Mouse (Mus musculus) stomach, embryonic 16.5 days (tissue): Measurements from ENCODE around the gene Plg. TPM values are rescaled to one million over a fixed set of nuclear protein-coding genes. Genes with fewer than 3 reads are reported as not detected.

Experiments used
- ATAC-seq: fragments of 200-750 bp; cut with Nextera tagmentation; 2 replicates; pipeline ENCODE4 v1.8.0; 2017; ENCODE audit warnings: moderate number of reproducible peaks, moderate TSS enrichment; ENCODE audit not compliant: insufficient read depth, low FRiP score
- H3K27ac ChIP-seq: fragments of 300-500 bp; sonication (generic); 2 replicates; pipeline ENCODE4 v1.5.1; 2014; ENCODE audit warnings: low read length
- H3K27me3 ChIP-seq: fragments of 300-500 bp; sonication (generic); 2 replicates; pipeline ENCODE4 v1.6.1; 2014; ENCODE audit warnings: low read length, control low read depth, mixed read lengths; ENCODE audit not compliant: control insufficient read depth, insufficient read depth
- H3K36me3 ChIP-seq: fragments of 300-500 bp; sonication (generic); 2 replicates; pipeline ENCODE4 v1.6.1; 2014; ENCODE audit warnings: low read length; ENCODE audit not compliant: control insufficient read depth, insufficient read depth
- H3K4me1 ChIP-seq: fragments of 300-500 bp; sonication (generic); 2 replicates; pipeline ENCODE4 v1.6.1; 2014; ENCODE audit warnings: low read length, control low read depth, mixed read lengths; ENCODE audit not compliant: control insufficient read depth, insufficient read depth
- H3K4me2 ChIP-seq: fragments of 300-500 bp; sonication (generic); 2 replicates; pipeline ENCODE4 v1.6.1; 2014; ENCODE audit warnings: low read depth, low read length, mixed read lengths
- H3K4me3 ChIP-seq: fragments of 300-500 bp; sonication (generic); replicated peaks from 2 replicates; pipeline ENCODE4 v1.5.1; 2014; ENCODE audit warnings: mild to moderate bottlenecking, low read length
- H3K9ac ChIP-seq: fragments of 300-500 bp; sonication (generic); 2 replicates; pipeline ENCODE4 v1.6.1; 2014; ENCODE audit warnings: low read length
- H3K9me3 ChIP-seq: fragments of 300-500 bp; sonication (generic); replicated peaks from 2 replicates; pipeline ENCODE4 v1.6.1; 2016; ENCODE audit warnings: low read length, control low read depth; ENCODE audit not compliant: control insufficient read depth
- WGBS: fragments of 180-500 bp; shearing (Covaris S2); extraction: QIAGEN DNeasy Blood & Tissue Kit; methylation state at CpG from one replicate; pipeline ENCODE4 v1.1.7; 2014; 5-methylcytosine and 5-hydroxymethylcytosine counted together
- polyA plus RNA-seq: library from polyadenylated mRNA; unstranded; fragments of >200 nt; fragmentation: Nextera tagmentation; extraction: Ambion mirVana; gene quantifications from 2 replicates; pipeline ENCODE4 v1.2.1, GENCODE M21; 2015

The Plg gene
- polyA plus RNA-seq, 1 experiment from 2014 or later = 13.9 TPM

GRCm38 (mm10) chr17:12359876-12360275 lies 18.5 kb upstream of the Plg start:
- Histone ChIP-seq H3K36me3 (no peaks in the 10 kb centered on the region), H3K9ac (no peak overlapping the region), H3K9me3 (no peaks in the 10 kb centered on the region), H3K4me1 (peaks cover 3% of the 10 kb centered on the region; the same call in 1 of the 2 replicates), H3K27ac (no peak overlapping the region), H3K27me3 (no peaks in the 10 kb centered on the region), H3K4me2 (no peak overlapping the region), H3K4me3 (no peak overlapping the region)
- 84% methylated on average over 15 of the region's 15 CpGs for WGBS
- ATAC-seq = no peak

DNA sequence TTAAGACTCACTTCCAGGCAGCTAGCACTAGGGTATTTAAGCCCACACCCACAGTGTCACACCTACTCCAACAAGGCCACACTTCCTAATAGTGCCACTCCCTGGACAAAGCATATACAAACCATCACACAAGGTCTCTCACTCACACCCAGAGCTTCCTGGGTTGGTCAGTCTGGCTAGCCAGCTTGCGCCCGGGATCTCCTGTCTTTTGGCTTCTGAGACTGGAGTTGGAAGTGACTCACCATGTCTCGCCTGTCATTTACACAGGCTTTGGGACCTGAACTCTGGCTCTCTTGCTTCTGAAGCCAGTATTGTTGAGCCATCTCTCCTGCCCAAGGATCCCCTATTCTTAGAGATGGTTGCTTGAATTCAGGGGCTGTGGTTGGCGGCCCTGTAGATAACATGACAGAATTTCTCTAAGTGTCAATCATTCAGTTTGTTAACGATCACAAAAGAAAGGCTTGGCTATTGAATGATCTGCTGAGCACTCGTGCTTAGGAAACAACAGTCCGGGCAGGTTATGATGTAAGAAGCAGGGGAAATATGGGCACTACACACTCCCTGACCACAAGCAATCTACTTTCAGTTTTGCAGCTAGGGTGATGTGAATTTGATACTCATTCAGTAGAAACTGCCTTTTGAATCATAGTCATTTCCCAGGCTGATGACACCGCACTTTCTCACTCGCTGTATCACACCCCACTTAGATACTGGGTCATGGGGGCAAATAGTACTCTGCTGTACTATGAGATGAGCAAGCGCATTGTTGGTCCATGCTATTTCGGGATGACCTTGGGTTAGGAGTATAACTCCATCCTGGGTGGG lies 14.6 kb upstream of the Plg start:
- Histone ChIP-seq H3K9me3 (no peaks in the 10 kb centered on the region), H3K4me1 (peaks cover 3% of the 10 kb centered on the region; the same call in 1 of the 2 replicates), H3K4me2 (no peak overlapping the region), H3K36me3 (no peaks in the 10 kb centered on the region), H3K9ac (no peak overlapping the region), H3K4me3 (no peak overlapping the region), H3K27me3 (no peaks in the 10 kb centered on the region), H3K27ac (no peak overlapping the region)
- no peak; the same call in 1 of the 2 replicates for ATAC-seq
- WGBS = 76% methylated on average over 11 of the region's 11 CpGs

DNA sequence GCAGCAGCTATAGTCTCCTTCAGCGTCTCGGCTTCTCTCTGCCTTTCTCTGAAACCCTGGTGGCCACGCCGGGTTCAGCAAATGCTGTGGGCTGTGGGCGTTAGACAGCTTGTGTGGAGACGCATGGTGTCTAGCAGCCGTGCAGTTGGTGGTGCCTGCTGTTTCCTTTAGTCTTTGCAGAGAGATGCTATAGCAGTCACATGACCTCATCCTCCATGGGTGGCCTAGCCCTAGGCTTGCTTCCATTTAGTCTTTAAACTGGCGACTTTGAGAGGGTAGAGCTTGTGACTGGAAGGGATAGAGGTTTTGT lies 14.0 kb upstream of the Plg start:
- no peak overlapping the region for H3K9ac ChIP-seq
- no peak overlapping the region for H3K27ac ChIP-seq
- no peak overlapping the region for H3K4me3 ChIP-seq
- H3K27me3 ChIP-seq = no peaks in the 10 kb centered on the region
- WGBS = 60% methylated on average over 8 of the region's 8 CpGs
- no peak for ATAC-seq
- peaks cover 3% of the 10 kb centered on the region; the same call in 1 of the 2 replicates for H3K4me1 ChIP-seq
- H3K9me3 ChIP-seq = no peaks in the 10 kb centered on the region
- no peak overlapping the region for H3K4me2 ChIP-seq
- H3K36me3 ChIP-seq = no peaks in the 10 kb centered on the region

DNA sequence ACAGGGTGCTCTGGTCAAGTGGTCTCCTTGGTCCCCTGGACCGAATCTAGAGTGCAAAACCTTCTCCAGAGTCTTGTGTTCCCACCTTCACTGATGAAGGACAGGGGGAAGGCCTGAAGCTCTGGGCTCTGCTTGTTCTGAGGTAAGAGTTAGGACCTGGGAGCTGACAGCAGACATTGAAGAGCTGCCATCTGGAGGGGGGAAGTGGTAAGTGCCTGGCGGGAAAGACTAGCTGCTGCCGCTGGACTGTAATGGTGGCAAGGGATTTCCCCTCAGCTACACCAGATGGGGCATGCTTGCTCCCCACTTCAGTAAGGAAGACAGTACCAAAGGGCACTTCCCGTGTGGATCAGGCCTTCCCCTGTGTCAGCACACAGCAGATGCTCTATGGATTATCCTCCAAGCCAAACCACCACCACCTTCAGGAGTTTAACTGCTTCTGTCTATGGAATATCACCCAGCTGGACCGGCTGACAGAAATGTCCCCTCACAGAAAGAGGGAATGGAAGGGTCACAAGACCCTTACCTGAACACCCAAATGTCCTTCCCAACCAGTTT lies 11.0 kb upstream of the Plg start:
- Histone ChIP-seq H3K27me3 (no peaks in the 10 kb centered on the region), H3K4me2 (no peak overlapping the region), H3K9ac (no peak overlapping the region), H3K4me3 (no peak overlapping the region), H3K4me1 (peaks cover 9% of the 10 kb centered on the region; the same call in 1 of the 2 replicates), H3K9me3 (no peaks in the 10 kb centered on the region), H3K36me3 (no peaks in the 10 kb centered on the region), H3K27ac (no peak overlapping the region)
- WGBS = 37% methylated on average over 5 of the region's 5 CpGs
- peak; percentile 76; the same call in 1 of the 2 replicates for ATAC-seq

DNA sequence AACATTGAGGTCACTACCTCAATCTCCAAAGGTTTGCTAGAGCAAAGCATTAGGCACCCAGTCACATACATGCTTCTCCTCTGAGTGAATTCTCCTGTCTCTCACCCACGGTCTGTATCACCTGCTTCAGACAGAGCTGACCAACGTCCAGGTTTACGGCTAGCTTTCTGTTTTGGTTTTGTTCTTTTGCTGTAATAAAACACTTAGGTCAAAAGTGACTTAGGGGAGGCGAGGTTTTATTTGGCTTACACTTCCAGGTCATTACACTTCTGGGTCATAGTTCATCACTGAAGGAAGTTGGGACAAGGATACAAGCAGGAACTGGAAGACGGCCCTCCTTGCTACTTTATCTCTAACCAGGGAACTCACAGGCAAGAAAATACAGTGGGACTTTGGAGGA lies 9.0 kb upstream of the Plg start:
- no peak overlapping the region for H3K4me2 ChIP-seq
- H3K36me3 ChIP-seq = no peaks in the 10 kb centered on the region
- H3K9me3 ChIP-seq = no peaks in the 10 kb centered on the region
- H3K9ac ChIP-seq = no peak overlapping the region
- no peak overlapping the region for H3K4me3 ChIP-seq
- no peak overlapping the region for H3K27ac ChIP-seq
- peaks cover 6% of the 10 kb centered on the region; the same call in 1 of the 2 replicates for H3K4me1 ChIP-seq
- ATAC-seq = no peak
- 66% methylated on average over 5 of the region's 5 CpGs for WGBS
- no peaks in the 10 kb centered on the region for H3K27me3 ChIP-seq

DNA sequence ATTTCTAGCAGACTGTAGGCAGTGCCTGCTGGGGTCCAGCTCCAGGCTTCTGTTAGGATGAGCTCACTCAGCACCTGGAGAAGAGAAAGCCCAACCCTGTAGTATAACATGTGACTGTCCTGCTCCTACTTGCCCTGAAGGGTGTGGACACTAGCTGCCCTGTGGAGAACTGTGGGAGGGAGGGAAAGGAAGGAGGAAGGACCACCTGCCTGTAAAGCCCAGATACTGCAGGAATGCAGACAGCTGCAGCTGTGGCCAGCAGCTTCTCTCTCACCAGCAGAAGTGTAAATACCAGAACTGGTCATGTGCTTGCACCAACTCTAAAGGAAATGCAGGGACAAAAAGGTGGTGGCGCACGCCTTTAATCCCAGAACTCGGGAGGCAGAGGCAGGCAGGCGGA lies 8.1 kb upstream of the Plg start:
- no peaks in the 10 kb centered on the region for H3K36me3 ChIP-seq
- H3K27ac ChIP-seq = no peak overlapping the region
- no peak overlapping the region for H3K4me2 ChIP-seq
- peak; percentile 56; the same call in 1 of the 2 replicates for ATAC-seq
- 59% methylated on average over 4 of the region's 4 CpGs for WGBS
- H3K27me3 ChIP-seq = no peaks in the 10 kb centered on the region
- no peaks in the 10 kb centered on the region for H3K9me3 ChIP-seq
- H3K4me3 ChIP-seq = no peak overlapping the region
- H3K9ac ChIP-seq = no peak overlapping the region
- peaks cover 5% of the 10 kb centered on the region; the same call in 1 of the 2 replicates for H3K4me1 ChIP-seq

DNA sequence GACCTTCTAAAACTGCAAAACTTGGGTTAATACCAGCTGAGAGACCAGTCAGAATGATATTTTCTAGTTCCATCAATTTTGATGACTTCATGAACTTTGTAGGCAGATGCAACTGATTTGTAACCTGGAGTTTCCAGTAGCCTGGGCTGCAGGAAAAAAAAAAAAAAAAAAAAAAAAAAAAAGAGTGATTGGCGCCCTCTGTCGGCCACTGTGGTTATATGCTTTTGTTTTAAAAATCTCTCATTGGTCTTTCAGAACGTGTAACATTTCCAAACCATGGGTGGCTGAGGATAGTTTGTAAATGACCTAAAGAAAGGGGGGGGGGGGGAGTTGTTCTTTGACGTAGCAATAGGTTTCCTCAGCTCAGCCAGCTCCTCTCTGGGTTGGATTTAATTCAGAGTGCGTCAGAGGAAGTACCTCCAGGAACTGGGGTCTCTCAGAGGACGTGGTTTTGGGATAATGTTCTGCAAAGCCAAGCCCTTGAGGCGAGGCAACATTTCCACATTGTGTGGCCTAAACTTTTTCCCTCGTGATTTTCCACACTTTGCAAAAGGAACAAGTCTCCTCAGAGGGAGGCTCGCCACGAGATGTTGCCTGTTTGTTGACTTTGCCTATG lies 7.0 kb upstream of the Plg start:
- ATAC-seq = no peak
- Histone ChIP-seq H3K36me3 (no peaks in the 10 kb centered on the region), H3K4me3 (no peak overlapping the region), H3K4me2 (peak overlapping the region; percentile 36), H3K9ac (no peak overlapping the region), H3K27me3 (no peaks in the 10 kb centered on the region), H3K4me1 (peaks cover 5% of the 10 kb centered on the region; the same call in 1 of the 2 replicates), H3K9me3 (no peaks in the 10 kb centered on the region), H3K27ac (no peak overlapping the region; the same call in 1 of the 2 replicates)
- 36% methylated on average over 10 of the region's 10 CpGs for WGBS

GRCm38 (mm10) chr17:12372021-12372420 lies 6.4 kb upstream of the Plg start:
- peak; percentile 38; the same call in 1 of the 2 replicates for ATAC-seq
- WGBS = 19% methylated on average over 4 of the region's 4 CpGs

GRCm38 (mm10) chr17:12373601-12374144 lies 4.7 kb upstream of the Plg start:
- H3K9me3 ChIP-seq = no peaks in the 10 kb centered on the region
- 50% methylated on average over 3 of the region's 3 CpGs for WGBS
- H3K4me3 ChIP-seq = no peak overlapping the region
- no peaks in the 10 kb centered on the region for H3K27me3 ChIP-seq
- peaks cover 5% of the 10 kb centered on the region; the same call in 1 of the 2 replicates for H3K4me1 ChIP-seq
- H3K9ac ChIP-seq = no peak overlapping the region
- no peak overlapping the region for H3K4me2 ChIP-seq
- no peak for ATAC-seq
- no peak overlapping the region for H3K27ac ChIP-seq
- no peaks in the 10 kb centered on the region for H3K36me3 ChIP-seq

More at GRCm38 (mm10) chr17:12372021-12372420, 6.4 kb upstream of the Plg start:
- Histone ChIP-seq H3K9me3 (no peaks in the 10 kb centered on the region), H3K9ac (no peak overlapping the region), H3K4me3 (no peak overlapping the region), H3K4me2 (peak overlapping the region; percentile 36), H3K36me3 (no peaks in the 10 kb centered on the region), H3K4me1 (peaks cover 5% of the 10 kb centered on the region; the same call in 1 of the 2 replicates), H3K27me3 (no peaks in the 10 kb centered on the region), H3K27ac (no peak overlapping the region)
